Comparison of ENCODE assay signal across 9 mouse cellular contexts in the genomic region with DNA sequence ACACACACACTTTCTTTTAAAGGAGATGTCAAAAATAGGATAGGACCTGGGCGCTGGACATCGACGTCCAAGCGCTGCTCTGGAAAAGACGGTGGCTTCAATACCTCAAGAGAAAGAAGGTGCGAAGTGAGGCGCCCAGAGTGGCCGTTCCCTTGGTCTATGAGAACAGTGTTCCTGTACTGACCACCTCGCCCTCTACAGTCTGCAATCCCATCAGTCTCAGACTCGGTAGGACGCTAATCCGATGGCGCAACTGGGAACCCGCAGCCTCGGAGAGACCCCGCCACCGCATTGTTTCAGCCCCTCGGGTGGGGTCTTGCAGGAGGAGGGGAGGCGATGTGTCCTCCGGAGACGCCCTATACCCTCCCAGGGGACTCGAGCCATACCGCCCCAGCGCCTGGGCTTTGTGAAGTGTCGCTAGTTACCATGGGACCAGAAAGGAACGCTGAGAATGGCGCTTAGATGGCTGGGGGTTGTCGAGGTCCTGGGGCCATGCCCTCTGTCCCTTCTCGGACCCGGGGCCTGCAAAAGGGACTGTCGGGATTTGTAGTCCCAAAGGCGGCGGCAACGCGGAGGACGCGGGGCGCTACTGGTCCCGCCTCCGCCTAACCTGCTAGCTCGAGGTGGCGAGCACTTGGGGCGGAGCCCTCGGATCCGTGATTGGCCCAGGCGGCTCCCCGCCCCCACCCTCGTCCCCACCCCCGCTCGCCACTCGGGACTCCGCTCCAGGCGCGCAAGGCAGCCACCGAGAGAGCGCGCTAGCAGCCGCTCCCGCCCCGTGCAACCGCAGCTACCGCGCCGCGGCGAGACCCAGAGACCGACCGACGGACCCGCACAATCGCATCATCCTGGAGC. TPM values are rescaled to one million over a fixed set of nuclear protein-coding genes. Genes with fewer than 3 reads are reported as not detected.
A peak's percentile ranks its signal among the peaks of the same experiment; 100 is the strongest.
DNase-seq lines count a peak whose midpoint lies in the region; ATAC-seq and TF ChIP-seq lines count a peak whose summit lies in the region.
"Had no signal": no experiment of that assay in that cellular context is flagged by ENCODE, and none has a peak within 500 bp of the region (broad histone marks: within the 10 kb centered on the region; RNA-seq: fewer than 3 reads in every experiment).

Gene Dpysl5, plus strand, starts transcription at position 418 of the 855 bp plus-strand sequence.

- under 1% methylated on average over 55 of the region's 71 CpGs for WGBS in hindbrain, embryonic 13.5 days
- 2% methylated on average over 57 of the region's 71 CpGs for WGBS in lung, postnatal 0 days

- H3K4me2 ChIP-seq in hindbrain, embryonic 13.5 days, result peak within 1 kb of the TSS; percentile 75
- peak within 1 kb of the TSS; percentile 81 for H3K4me2 ChIP-seq in lung, postnatal 0 days (replicated peaks; ENCODE audit: low read depth, low read length)

- H3K27me3 ChIP-seq in hindbrain, embryonic 13.5 days, result 0 out of 2 replicates have a peak, but pooled peaks cover 6% of the 10 kb centered on the region
- peaks cover 18% of the 10 kb centered on the region for H3K27me3 ChIP-seq in lung, postnatal 0 days (replicated peaks; ENCODE audit: insufficient read depth, low read length)

- H3K9ac ChIP-seq in hindbrain, embryonic 13.5 days, result peak within 1 kb of the TSS; percentile 96
- peak within 1 kb of the TSS; percentile 24; the same call in 1 of the 2 replicates for H3K9ac ChIP-seq in lung, postnatal 0 days (replicated peaks; ENCODE audit: low read depth)

- H3K36me3 ChIP-seq in hindbrain, embryonic 13.5 days, result no peaks in the 10 kb centered on the region
- H3K36me3 ChIP-seq in lung, postnatal 0 days (ENCODE audit: insufficient read depth, low read length), result no peaks in the 10 kb centered on the region

- peak; percentile 90 to 93 for DNase-seq in cerebellum, postnatal 36 days
- peak; percentile 45 to 63 for DNase-seq in frontal cortex, postnatal 25 days (ENCODE audit: low spot score in 2 of 2)
- DNase-seq in layer of hippocampus, postnatal 25 days (ENCODE audit: extremely low spot score in 1 of 2, low spot score in 1 of 2), result peak; percentile 71
- peak; percentile 81 for DNase-seq in lung, postnatal 0 days (ENCODE audit: low spot score)
- DNase-seq in ovary, postnatal 14 days (ENCODE audit: low spot score), result peak; percentile 26
- peak; percentile 82 for DNase-seq in thymus, postnatal 14 days

- peak within 1 kb of the TSS; percentile 97 for H3K27ac ChIP-seq in hindbrain, embryonic 13.5 days
- H3K27ac ChIP-seq in lung, postnatal 0 days (ENCODE audit: low read length), result no peak within 1 kb of the TSS

- TF ChIP-seq EP300 in lung, postnatal 0 days (IDR thresholded peaks at IDR 0.05), result no peak

- H3K9me3 ChIP-seq in hindbrain, embryonic 13.5 days, result no peaks in the 10 kb centered on the region
- no peaks in the 10 kb centered on the region for H3K9me3 ChIP-seq in lung, postnatal 0 days (ENCODE audit: low read length)

- H3K4me3 ChIP-seq in hindbrain, embryonic 13.5 days, result peak within 1 kb of the TSS; percentile 84
- peak within 1 kb of the TSS; percentile 41 for H3K4me3 ChIP-seq in lung, postnatal 0 days (ENCODE audit: low read depth, low read length)

- ATAC-seq in activated CD4-positive, CD25-positive, alpha-beta regulatory T cell, adult 4 months, result peak; percentile 54
- peak; percentile 90 for ATAC-seq in hindbrain, embryonic 13.5 days (ENCODE audit: low FRiP score)
- ATAC-seq in lung, postnatal 0 days, result peak; percentile 94

- H3K4me1 ChIP-seq in hindbrain, embryonic 13.5 days (replicated peaks), result peaks cover 46% of the 10 kb centered on the region
- H3K4me1 ChIP-seq in lung, postnatal 0 days (ENCODE audit: insufficient read depth, low read depth, low read length), result peaks cover 10% of the 10 kb centered on the region

- peak; percentile 27 for TF ChIP-seq CTCF in lung, postnatal 0 days (IDR thresholded peaks at IDR 0.05)

RNA-seq across cellular contexts. Expression of gene Dpysl5, which starts in this region (rescaled TPM):
- not detected for polyA plus RNA-seq in activated CD4-positive, CD25-positive, alpha-beta regulatory T cell, adult 4 months (2017; shearing (Covaris generic))
- 180 and 199 TPM in 2 replicates for polyA plus RNA-seq in hindbrain, embryonic 13.5 days (2015; fragmentation: Nextera tagmentation; extraction: Ambion mirVana)
- 10 to 100 TPM; 40.5 to 46.6 TPM for total RNA-seq in layer of hippocampus, postnatal 25 days (2021)
- polyA plus RNA-seq in lung, postnatal 0 days (2015; fragmentation: Nextera tagmentation; extraction: Ambion mirVana), result 1.4 and 1.6 TPM in 2 replicates
- total RNA-seq: hematopoietic stem cell, adult 5-6 weeks had no signal

Comparison
In these comparisons a context has a peak if more than half of its experiments do, and no peak if none do; other contexts are left out.
1. RNA of gene Dpysl5 (polyA plus RNA-seq): 180 to 199 TPM in hindbrain, embryonic 13.5 days; 1.4 to 1.6 TPM in lung, postnatal 0 days and not detected in activated CD4-positive, CD25-positive, alpha-beta regulatory T cell, adult 4 months; every median in the first group is over 10 times any median in the second.
2. Peak in ATAC-seq in activated CD4-positive, CD25-positive, alpha-beta regulatory T cell, adult 4 months; RNA of the gene not detected or under 1 TPM.
3. DNase-seq: peak in every context shown above with its lines; median percentile 92 in cerebellum, postnatal 36 days; 82 in thymus, postnatal 14 days; 81 in lung, postnatal 0 days; 71 in layer of hippocampus, postnatal 25 days; 54 in frontal cortex, postnatal 25 days; 26 in ovary, postnatal 14 days.
4. Peak in every context shown above with its lines, with median percentiles within 50 percentile points of each other: ATAC-seq.